In genomic region chr5:92553939-92554338, GRCm38 (mm10) we compare ENCODE assay signal across 16 mouse cellular contexts. TPM values are rescaled to one million over a fixed set of nuclear protein-coding genes. Genes with fewer than 3 reads are reported as not detected.
DNase-seq lines count a peak whose midpoint lies in the region; ATAC-seq and TF ChIP-seq lines count a peak whose summit lies in the region.
"Had no signal": no experiment of that assay in that cellular context is flagged by ENCODE, and none has a peak within 500 bp of the region (broad histone marks: within the 10 kb centered on the region; RNA-seq: fewer than 3 reads in every experiment).

No protein-coding gene starts in this region.

- peak; percentile 17 for DNase-seq in adrenal gland, postnatal 14 days
- no peak for DNase-seq in adrenal gland, adult 8-10 months
- peak; percentile 28 for DNase-seq in liver, postnatal 0 days
- DNase-seq in liver (no peak), ZHBTc4 (ENCODE audit: low read depth, low spot score) (peak; percentile 67)
- DNase-seq in thymus, postnatal 0 days (ENCODE audit: low spot score), result peak; percentile 29
- no peak for DNase-seq in heart, adult 9 months (ENCODE audit: low spot score in 2 of 2)
- DNase-seq: embryo, embryonic 11 days; right cerebral cortex, postnatal 4 days had no signal

- H3K4me1 ChIP-seq in liver, postnatal 0 days (ENCODE audit: insufficient read depth), result no peaks in the 10 kb centered on the region
- H3K4me1 ChIP-seq: megakaryocyte, embryonic 14.5 days; neural tube, embryonic 13.5 days had no signal

- no peak overlapping the region for H3K4me2 ChIP-seq in liver, postnatal 0 days (ENCODE audit: low read depth, low read length)
- H3K4me2 ChIP-seq: heart, embryonic 15.5 days; neural tube, embryonic 13.5 days had no signal

- H3K27me3 ChIP-seq in liver, postnatal 0 days (ENCODE audit: insufficient read depth, low read length), result no peaks in the 10 kb centered on the region
- H3K27me3 ChIP-seq: heart, embryonic 15.5 days; neural tube, embryonic 13.5 days had no signal

- 61% methylated on average over 3 of the region's 3 CpGs for WGBS in liver, postnatal 0 days (ENCODE audit: insufficient replicate concordance)

- peak; percentile 56 for TF ChIP-seq CTCF in liver, postnatal 0 days (IDR thresholded peaks at IDR 0.05; ENCODE audit: low read depth)

- peaks cover 3% of the 10 kb centered on the region; the same call in 1 of the 2 replicates for H3K9me3 ChIP-seq in liver, postnatal 0 days (ENCODE audit: low read length)
- H3K9me3 ChIP-seq: heart, embryonic 15.5 days; neural tube, embryonic 13.5 days had no signal

- TF ChIP-seq EP300 in liver, postnatal 0 days (IDR thresholded peaks at IDR 0.05; ENCODE audit: low read depth), result no peak

- no peak overlapping the region for H3K27ac ChIP-seq in liver, postnatal 0 days (ENCODE audit: low read depth)
- H3K27ac ChIP-seq: heart, embryonic 15.5 days; neural tube, embryonic 13.5 days had no signal

- no peak overlapping the region for H3K4me3 ChIP-seq in liver, postnatal 0 days (ENCODE audit: low read depth, low read length)
- H3K4me3 ChIP-seq: heart, embryonic 15.5 days; megakaryocyte, embryonic 14.5 days; neural tube, embryonic 13.5 days had no signal

- no peaks in the 10 kb centered on the region for H3K36me3 ChIP-seq in liver, postnatal 0 days (replicated peaks; ENCODE audit: insufficient read depth, low read length)
- H3K36me3 ChIP-seq: heart, embryonic 15.5 days; neural tube, embryonic 13.5 days had no signal

- H3K9ac ChIP-seq in liver, postnatal 0 days (replicated peaks), result no peak overlapping the region
- H3K9ac ChIP-seq: heart, embryonic 15.5 days; neural tube, embryonic 13.5 days had no signal

- ATAC-seq in liver, postnatal 0 days, result no peak
- no peak for ATAC-seq in granulocyte monocyte progenitor cell, adult 5-6 weeks (replicated peaks; ENCODE audit: poor library complexity, severe bottlenecking)
- ATAC-seq: forebrain, embryonic 14.5 days had no signal

RNA-seq across cellular contexts. Expression of gene Fam47e, which starts 0.9 kb away (rescaled TPM):
- total RNA-seq in adrenal gland, postnatal 14 days (2021), result not detected in 2 replicates
- total RNA-seq in adrenal gland, adult 8-10 months (2022), result not detected
- 8.4 and 9.8 TPM in 2 replicates for polyA plus RNA-seq in liver, postnatal 0 days (2015; fragmentation: Nextera tagmentation; extraction: Ambion mirVana)
- polyA plus RNA-seq in thymus, postnatal 0 days (2015; fragmentation: Nextera tagmentation; extraction: Ambion mirVana), result 0.29 TPM in 1 of 2 replicates, not detected in the other
- not detected in 2 replicates for total RNA-seq in granulocyte monocyte progenitor cell, adult 5-6 weeks (2014; fragmentation: Nextera tagmentation)
- not detected in 2 replicates for total RNA-seq in granulocyte monocyte progenitor cell, adult 5-6 weeks (2017)
- polyA plus RNA-seq: C2C12; kidney, embryonic 14.5 days had no signal

RNA-seq across cellular contexts. Expression of gene Scarb2, which starts 47.3 kb away (rescaled TPM):
- total RNA-seq in adrenal gland, postnatal 14 days (2021), result 67.4 and 73.7 TPM in 2 replicates
- total RNA-seq in adrenal gland, adult 8-10 months (2022), result 10 to 100 TPM; 66.0 to 88.0 (median 76.6) TPM
- polyA plus RNA-seq in liver, postnatal 0 days (2015; fragmentation: Nextera tagmentation; extraction: Ambion mirVana), result 16.3 and 16.5 TPM in 2 replicates
- 29.2 and 31.2 TPM in 2 replicates for polyA plus RNA-seq in thymus, postnatal 0 days (2015; fragmentation: Nextera tagmentation; extraction: Ambion mirVana)
- 17.2 and 20.9 TPM in 2 replicates for total RNA-seq in granulocyte monocyte progenitor cell, adult 5-6 weeks (2014; fragmentation: Nextera tagmentation)
- total RNA-seq in granulocyte monocyte progenitor cell, adult 5-6 weeks (2017), result 41.2 and 43.1 TPM in 2 replicates

RNA-seq across cellular contexts. Expression of gene Stbd1, which starts 48.9 kb away (rescaled TPM):
- 5.7 and 8.7 TPM in 2 replicates for total RNA-seq in adrenal gland, postnatal 14 days (2021)
- total RNA-seq in adrenal gland, adult 8-10 months (2022), result 1 to 10 TPM; 4.8 to 6.1 (median 5.5) TPM
- 41.1 and 45.7 TPM in 2 replicates for polyA plus RNA-seq in liver, postnatal 0 days (2015; fragmentation: Nextera tagmentation; extraction: Ambion mirVana)
- polyA plus RNA-seq in thymus, postnatal 0 days (2015; fragmentation: Nextera tagmentation; extraction: Ambion mirVana), result 2.2 and 2.3 TPM in 2 replicates
- total RNA-seq in granulocyte monocyte progenitor cell, adult 5-6 weeks (2014; fragmentation: Nextera tagmentation), result 0.88 and 2.6 TPM in 2 replicates
- total RNA-seq in granulocyte monocyte progenitor cell, adult 5-6 weeks (2017), result 0.78 TPM in 1 of 2 replicates, not detected in the other

Comparison
In these comparisons a context has a peak if more than half of its experiments do, and no peak if none do; other contexts are left out.
1. DNase-seq: peak in adrenal gland, postnatal 14 days (single experiment), liver, postnatal 0 days (single experiment), ZHBTc4 (single experiment) and thymus, postnatal 0 days (single experiment); none in adrenal gland, adult 8-10 months (single experiment), liver (single experiment) and heart, adult 9 months (0 of 2).